Mouse (Mus musculus) mesoderm, embryonic 11.5 days (tissue): ENCODE results near the gene Col4a6.

Source experiments
- DNase-seq: peaks from one replicate; pipeline ENCODE4 v3.0.0-alpha.2; 2012; ENCODE audit warnings: low read depth, low spot score

Col4a6 gene

GRCm38 (mm10) chrX:141473470-141474302, at the start of gene Col4a6:
Col4a6 (minus strand) TSS chrX:141474076.
- DNase-seq = peak; percentile 9

- no peak for DNase-seq
Observed at GRCm38 (mm10) chrX:141503125-141503524, 29.2 kb upstream of the Col4a6 start.

- no peak for DNase-seq
Observed at GRCm38 (mm10) chrX:141494545-141494944, 20.7 kb upstream of the Col4a6 start.

GRCm38 (mm10) chrX:141475566-141476327, 1.9 kb upstream of the Col4a6 start:
- DNase-seq = peak; percentile 21

- DNase-seq = peak; percentile 85
Observed at GRCm38 (mm10) chrX:141475110-141475509, 1.2 kb upstream of the Col4a6 start, which contains the start of gene Col4a5. Col4a5 (plus strand) TSS chrX:141475385.

- DNase-seq = no peak
Observed at GRCm38 (mm10) chrX:141447936-141448335, 25.9 kb downstream of the Col4a6 start.

- DNase-seq = no peak
Observed at GRCm38 (mm10) chrX:141439423-141439822, 34.5 kb downstream of the Col4a6 start.

- no peak for DNase-seq
Observed at GRCm38 (mm10) chrX:141436780-141437179, 37.1 kb downstream of the Col4a6 start.

- no peak for DNase-seq
Observed at GRCm38 (mm10) chrX:141415318-141415717, 58.6 kb downstream of the Col4a6 start.

GRCm38 (mm10) chrX:141396243-141396642, 77.6 kb downstream of the Col4a6 start:
- peak; percentile 8 for DNase-seq

- DNase-seq = peak; percentile 4
Observed at GRCm38 (mm10) chrX:141385399-141386105, 88.3 kb downstream of the Col4a6 start.

GRCm38 (mm10) chrX:141384632-141385031, 89.2 kb downstream of the Col4a6 start:
- peak; percentile 45 for DNase-seq

- no peak for DNase-seq
Observed at GRCm38 (mm10) chrX:141370276-141370675, 103.6 kb downstream of the Col4a6 start.

- DNase-seq = no peak
Observed at GRCm38 (mm10) chrX:141363331-141363730, 110.5 kb downstream of the Col4a6 start.

GRCm38 (mm10) chrX:141341417-141341816, 132.5 kb downstream of the Col4a6 start:
- peak; percentile 11 for DNase-seq

- DNase-seq = no peak
Observed at GRCm38 (mm10) chrX:141328044-141328443, 145.8 kb downstream of the Col4a6 start.

GRCm38 (mm10) chrX:141324201-141324600, 149.7 kb downstream of the Col4a6 start:
- peak; percentile 14 for DNase-seq

- DNase-seq = no peak
Observed at GRCm38 (mm10) chrX:141316217-141316616, 157.7 kb downstream of the Col4a6 start.

GRCm38 (mm10) chrX:141315795-141316194, 158.1 kb downstream of the Col4a6 start:
- DNase-seq = no peak

GRCm38 (mm10) chrX:141292702-141293462, 181.0 kb downstream of the Col4a6 start:
- DNase-seq = no peak

- no peak for DNase-seq
Observed at GRCm38 (mm10) chrX:141276397-141276796, 197.5 kb downstream of the Col4a6 start.
